Mouse (Mus musculus): ENCODE results near the gene Slc35f1. TPM values are rescaled to one million over a fixed set of nuclear protein-coding genes. Genes with fewer than 3 reads are reported as not detected.
"Not testable (repeated sequence)": the region's sequence is repeated elsewhere in the genome, so short reads cannot be mapped to it uniquely, and the experiment has no call there.

Gene Slc35f1
- total RNA-seq, 2 experiments from 2014 or later: 51.4 to 63.6 TPM

- DNase-seq (ENCODE audit: low spot score in 2 of 2); intact Hi-C loops (cut with DNase I): not testable (repeated sequence)
Observed at GRCm38 (mm10) chr10:52896724-52897123, 206.4 kb downstream of the Slc35f1 start.

GRCm38 (mm10) chr10:52904914-52905313, 214.6 kb downstream of the Slc35f1 start:
- intact Hi-C loops (cut with DNase I): no loop called here
- peak in 1 of 2 experiments; percentile 13 for DNase-seq (ENCODE audit: low spot score in 2 of 2)

GRCm38 (mm10) chr10:52911762-52912161, 221.4 kb downstream of the Slc35f1 start:
- DNase-seq (ENCODE audit: low spot score in 2 of 2): no peak
- intact Hi-C loops (cut with DNase I): no loop called here

DNA sequence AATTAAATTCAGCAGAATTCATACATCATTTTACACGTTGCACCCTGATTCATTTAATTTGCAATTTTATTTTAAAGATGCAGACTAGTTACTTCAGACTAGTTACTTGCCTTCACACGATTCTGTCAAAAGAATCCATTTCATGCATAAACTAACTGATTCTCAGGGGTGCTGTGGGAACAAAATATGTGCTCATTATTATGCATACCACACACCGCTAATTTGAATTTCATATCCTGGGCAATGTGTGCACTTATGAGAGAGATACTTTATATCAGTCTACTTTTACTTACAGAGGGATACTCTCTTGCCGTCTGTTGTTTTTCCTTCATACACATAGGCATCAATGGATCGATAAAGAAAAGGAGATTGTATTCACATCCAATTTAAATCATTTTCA, 228.4 kb downstream of the Slc35f1 start:
- no peak for DNase-seq (ENCODE audit: low spot score in 2 of 2)
- intact Hi-C loops (cut with DNase I): no loop called here

GRCm38 (mm10) chr10:52923143-52923542, 232.8 kb downstream of the Slc35f1 start:
- peak; percentile 34 to 38 for DNase-seq (ENCODE audit: low spot score in 2 of 2)
- intact Hi-C loops (cut with DNase I): no loop called here

DNA sequence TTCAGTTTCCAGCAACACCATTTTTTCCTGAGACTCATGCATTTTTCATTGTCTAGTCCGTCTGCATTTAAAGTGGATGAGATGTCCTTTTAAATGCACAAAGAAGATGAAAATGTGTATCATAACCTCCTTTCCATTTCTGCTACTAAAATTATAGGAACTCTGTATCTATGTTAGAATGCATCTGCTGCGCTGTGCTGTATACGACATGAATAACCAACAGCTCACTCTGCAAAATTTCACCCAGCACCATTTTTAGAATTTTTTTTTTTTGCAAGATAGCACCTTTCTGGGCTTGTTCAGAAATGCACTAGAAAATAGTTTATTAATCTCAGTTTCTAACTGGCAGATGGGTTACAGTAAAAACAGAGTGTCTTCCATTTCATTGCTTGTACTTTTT, 236.0 kb downstream of the Slc35f1 start:
- intact Hi-C loops (cut with DNase I): loop anchor here (5.0 kb wide), 1 partner anchor 56 kb away; no protein-coding TSS in a partner anchor
- peak in 1 of 2 experiments; percentile 36 for DNase-seq (ENCODE audit: low spot score in 2 of 2)

DNA sequence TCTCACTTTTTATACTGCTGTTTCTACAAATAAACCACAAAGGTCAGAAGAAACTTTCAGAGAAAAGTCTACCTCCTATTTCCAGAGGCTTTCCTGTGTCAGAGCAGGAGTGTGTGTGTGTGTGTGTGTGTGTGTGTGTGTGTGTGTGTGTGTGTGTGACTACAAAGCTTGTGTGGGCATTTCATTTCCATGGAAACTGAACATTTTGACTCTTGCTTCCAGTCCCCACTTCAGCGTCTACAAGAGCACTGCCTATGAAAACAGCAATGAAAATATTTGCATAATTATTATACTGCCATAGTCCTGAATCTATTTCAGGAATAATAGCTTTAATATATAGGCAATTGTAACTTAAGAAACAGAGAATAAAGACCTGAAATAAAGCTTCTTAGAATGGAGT, 241.8 kb downstream of the Slc35f1 start:
- DNase-seq (ENCODE audit: low spot score in 2 of 2): no peak
- intact Hi-C loops (cut with DNase I): no loop called here

DNA sequence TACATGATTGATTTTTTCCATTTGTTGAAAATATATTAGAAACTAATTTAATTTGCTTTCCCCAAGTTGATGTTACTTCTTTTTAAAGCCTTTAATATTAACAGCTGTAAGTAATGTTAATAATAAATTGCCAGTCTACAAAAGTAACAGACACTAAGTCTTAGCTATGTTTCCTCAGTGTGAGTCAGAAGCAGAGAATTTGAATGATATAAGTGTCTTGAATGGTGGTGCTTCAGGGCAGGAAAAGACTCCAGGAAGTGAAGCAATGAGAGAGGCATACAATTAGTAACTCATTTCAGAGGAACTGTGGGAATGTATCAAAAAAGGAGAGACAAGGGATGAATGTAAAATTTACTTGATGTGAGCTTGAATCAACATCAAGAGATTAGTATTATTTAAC, 244.3 kb downstream of the Slc35f1 start:
- no peak for DNase-seq (ENCODE audit: low spot score in 2 of 2)
- intact Hi-C loops (cut with DNase I): no loop called here

DNA sequence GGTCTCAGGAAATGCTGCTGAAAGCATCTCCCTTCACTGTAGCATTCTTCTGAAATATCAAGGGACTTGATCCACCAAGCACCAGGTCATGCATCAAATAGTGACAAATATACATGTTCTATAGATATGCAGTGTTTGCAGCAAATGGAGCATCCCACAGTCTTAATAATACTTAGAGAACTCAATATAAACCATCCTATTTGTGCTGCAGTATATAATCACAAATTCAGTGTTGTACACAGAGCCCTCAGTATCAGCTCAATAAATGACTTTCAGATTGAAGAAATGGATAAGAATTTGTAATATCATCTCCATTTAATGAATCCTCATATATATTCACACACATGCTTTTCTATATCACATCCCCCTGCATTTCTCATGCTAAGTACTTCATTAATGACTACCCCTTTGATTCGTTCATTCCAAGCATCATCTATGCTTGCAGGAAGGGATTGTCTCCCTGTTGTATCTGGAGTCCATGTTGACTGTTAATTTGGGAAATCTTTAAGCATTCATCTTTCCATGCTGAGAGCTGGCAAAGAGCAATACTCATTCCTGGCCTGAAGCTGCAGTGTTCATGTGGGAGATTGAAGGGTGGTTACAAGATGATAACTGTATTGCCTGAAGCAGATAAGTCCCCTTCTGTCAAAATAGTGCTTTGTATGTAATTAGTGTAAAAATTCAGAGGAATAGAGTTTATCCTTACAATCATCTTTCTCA, 249.9 kb downstream of the Slc35f1 start:
- intact Hi-C loops (cut with DNase I): no loop called here
- DNase-seq (ENCODE audit: low spot score in 2 of 2): no peak

DNA sequence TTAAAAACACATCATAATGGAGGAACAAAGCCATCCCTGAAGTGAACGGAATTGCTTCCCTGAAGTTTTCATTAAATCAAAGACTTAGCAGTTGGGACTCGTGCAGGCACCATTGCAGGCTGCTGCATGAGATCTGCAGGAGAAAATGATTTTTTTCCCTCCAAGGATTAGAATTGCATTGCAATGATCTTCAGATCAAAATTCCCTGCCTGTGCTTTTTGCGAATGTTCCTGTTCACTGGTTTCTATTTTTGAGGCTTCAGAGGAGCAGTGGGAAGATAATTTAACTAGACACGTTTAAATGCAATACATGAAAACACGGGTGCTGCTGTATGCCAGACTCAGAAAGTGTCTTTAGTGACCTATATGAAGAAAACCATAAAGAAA, 250.5 kb downstream of the Slc35f1 start:
- intact Hi-C loops (cut with DNase I): no loop called here
- no peak for DNase-seq (ENCODE audit: low spot score in 2 of 2)

DNA sequence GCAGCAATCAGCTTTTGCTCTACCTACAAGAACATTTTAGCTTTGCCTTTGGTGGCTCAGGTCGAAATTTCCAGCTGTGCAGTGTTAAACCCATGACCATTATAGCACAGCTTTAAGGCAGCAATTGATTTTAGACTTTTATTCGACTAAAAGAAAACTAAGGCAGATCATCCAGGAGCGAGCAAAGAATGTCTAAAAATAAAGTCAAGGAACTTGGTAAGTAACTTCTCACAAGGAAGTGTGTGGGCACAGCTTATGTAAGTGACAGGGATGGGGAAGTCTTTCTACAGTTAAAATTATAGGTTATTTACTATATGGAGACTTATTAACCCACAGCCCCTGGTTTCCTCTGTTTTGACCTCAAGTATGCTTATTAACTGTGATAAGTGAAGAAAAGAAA, 262.2 kb downstream of the Slc35f1 start:
- intact Hi-C loops (cut with DNase I): no loop called here
- peak; percentile 23 to 35 for DNase-seq (ENCODE audit: low spot score in 2 of 2)

- intact Hi-C loops (cut with DNase I): no loop called here
- no peak for DNase-seq (ENCODE audit: low spot score in 2 of 2)
Observed at GRCm38 (mm10) chr10:52956728-52957127, 266.4 kb downstream of the Slc35f1 start.

GRCm38 (mm10) chr10:52979251-52979650, 288.9 kb downstream of the Slc35f1 start:
- no peak for DNase-seq (ENCODE audit: low spot score in 2 of 2)
- intact Hi-C loops (cut with DNase I): no loop called here

- peak; percentile 48 to 78 for DNase-seq (ENCODE audit: low spot score in 2 of 2)
- intact Hi-C loops (cut with DNase I): loop anchor here (5.0 kb wide), 1 partner anchor 56 kb away; no protein-coding TSS in a partner anchor
Observed at GRCm38 (mm10) chr10:52982836-52983235, 292.5 kb downstream of the Slc35f1 start.

DNA sequence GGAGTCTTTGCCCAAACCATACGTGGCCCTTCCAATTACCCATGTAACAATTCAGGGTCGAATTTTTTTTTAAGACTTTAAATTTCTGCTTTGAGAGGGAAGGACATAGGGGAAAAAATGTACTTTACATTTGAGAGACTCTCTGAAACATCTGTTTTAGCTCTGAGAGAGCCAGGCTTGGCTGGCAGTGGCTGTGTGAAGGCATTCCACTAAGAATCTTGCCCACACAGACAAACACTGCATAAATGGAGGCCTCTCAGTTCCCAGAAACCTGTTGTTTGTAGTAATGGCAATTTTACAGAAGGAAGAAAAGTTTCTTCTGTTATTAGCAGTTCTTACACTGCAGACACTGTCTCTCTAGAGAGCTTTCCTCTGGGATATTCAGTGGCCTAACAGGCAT, 301.9 kb downstream of the Slc35f1 start:
- DNase-seq (ENCODE audit: low spot score in 2 of 2): peak; percentile 19 to 39
- intact Hi-C loops (cut with DNase I): no loop called here

- DNase-seq (ENCODE audit: low spot score in 2 of 2): no peak
- intact Hi-C loops (cut with DNase I): no loop called here
Observed at GRCm38 (mm10) chr10:52996886-52997285, 306.6 kb downstream of the Slc35f1 start.

DNA sequence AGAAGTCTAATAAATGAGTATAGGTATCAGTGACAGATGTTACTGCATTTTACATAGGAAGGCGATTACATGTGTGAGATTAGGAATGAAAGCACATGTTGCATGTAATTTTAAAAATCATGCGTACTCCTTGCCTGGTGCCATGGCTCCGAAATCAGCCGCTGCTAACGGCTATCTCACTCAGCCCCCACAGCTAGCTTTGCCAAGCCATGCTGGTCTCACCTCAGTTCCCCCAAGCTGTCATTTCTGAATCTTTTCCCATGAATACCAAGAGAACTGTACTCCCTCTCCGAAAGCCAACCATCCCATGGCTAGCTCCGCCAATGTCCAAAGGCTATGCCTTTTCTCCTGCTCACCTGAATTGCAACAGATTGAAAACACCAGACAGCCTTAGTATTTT, 310.8 kb downstream of the Slc35f1 start:
- no peak for DNase-seq (ENCODE audit: low spot score in 2 of 2)
- intact Hi-C loops (cut with DNase I): no loop called here

- intact Hi-C loops (cut with DNase I): no loop called here
- no peak for DNase-seq (ENCODE audit: low spot score in 2 of 2)
Observed at GRCm38 (mm10) chr10:53006229-53007190, 316.2 kb downstream of the Slc35f1 start.

DNA sequence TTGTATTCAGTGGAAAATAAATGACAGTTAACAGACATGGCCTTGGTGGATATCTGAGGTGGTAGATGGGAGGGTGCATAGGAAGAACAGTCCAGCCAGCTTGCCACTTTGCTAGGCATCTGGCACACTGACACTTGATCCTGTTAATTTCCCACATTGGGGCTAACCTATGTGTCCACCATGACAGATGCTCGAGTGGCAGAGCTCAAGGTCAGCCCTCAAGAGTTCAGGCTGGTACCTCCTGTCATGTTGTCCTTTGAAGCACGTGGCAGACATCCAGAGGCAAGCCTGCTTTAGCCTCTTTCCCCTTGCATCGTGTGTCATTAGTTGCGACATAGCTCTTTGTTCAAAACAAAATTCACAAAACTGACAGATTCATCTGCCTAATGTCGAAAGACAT, 323.5 kb downstream of the Slc35f1 start:
- no peak for DNase-seq (ENCODE audit: low spot score in 2 of 2)
- intact Hi-C loops (cut with DNase I): no loop called here

DNA sequence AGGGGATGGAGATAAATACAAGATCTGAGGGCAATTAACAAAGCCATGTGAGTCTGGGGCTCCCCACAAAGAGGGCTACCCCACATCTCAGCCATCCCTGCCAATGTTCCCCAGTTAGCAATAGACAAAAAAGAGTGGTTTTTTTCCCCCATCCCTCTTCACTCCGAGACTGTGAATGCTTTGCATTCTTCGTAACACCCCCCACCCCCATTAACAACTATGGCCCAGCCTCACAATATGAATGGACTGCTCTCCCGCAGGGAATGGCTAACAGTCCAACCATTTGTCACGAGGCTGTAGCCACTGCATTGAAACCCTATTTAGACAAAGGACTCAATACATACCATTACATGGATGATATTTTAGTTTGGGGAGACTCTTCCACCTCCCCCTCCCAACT, 338.1 kb downstream of the Slc35f1 start:
- no peak for DNase-seq (ENCODE audit: low spot score in 2 of 2)
- intact Hi-C loops (cut with DNase I): no loop called here
